Mouse (Mus musculus) kidney, postnatal 36 days (tissue): Measurements from ENCODE around the gene Insr.
"Not testable (repeated sequence)": the region's sequence is repeated elsewhere in the genome, so short reads cannot be mapped to it uniquely, and the experiment has no call there.

ENCODE experiments used
- DNase-seq, 2 experiments: peaks; one replicate each; pipeline ENCODE4 v3.0.0; 2021 to 2022; ENCODE audit warnings: mixed read lengths in 2 of 2

Gene Insr

DNA sequence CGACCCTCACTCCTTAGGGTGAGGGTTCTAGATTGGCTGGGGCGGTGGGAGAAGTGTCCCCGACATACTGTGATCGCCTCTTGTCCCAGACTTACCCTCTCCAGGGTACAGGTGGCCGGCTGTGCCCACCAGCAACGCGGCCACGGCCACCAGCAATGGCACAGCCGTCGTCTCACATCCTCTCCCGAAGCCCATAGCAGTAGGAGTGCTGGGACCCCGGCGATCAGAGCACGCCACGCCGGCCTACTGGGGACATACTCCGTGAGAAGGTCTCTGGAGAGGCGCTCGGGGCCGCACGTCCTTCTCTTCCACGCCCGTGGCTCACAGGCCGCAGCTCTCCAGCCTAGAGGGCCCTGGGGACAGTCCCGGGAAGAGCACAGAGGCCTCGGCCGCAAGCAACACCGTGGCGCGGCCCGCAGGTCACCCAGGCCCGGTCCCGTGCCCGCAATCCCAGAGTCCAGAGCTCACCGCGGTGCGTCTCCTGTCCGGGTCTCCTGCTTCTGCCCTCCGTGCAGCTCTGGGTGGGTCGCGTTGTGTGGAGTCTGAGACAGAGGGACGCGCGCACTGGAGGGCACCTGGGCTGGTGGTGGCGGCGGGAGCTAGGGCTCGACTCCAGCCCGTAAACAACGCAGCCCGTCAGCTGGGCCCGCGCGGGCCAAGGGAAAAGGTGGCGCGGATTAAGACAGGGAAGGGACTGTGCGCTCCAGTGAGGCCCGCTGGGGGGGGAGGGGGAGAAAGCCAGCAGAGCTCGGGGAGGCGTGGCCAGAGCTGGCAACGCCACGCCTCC is at the start of gene Insr:
Insr (minus strand) TSS at position 684 of the 787 bp plus-strand sequence.
- DNase-seq: peak; percentile 97 to 99

DNA sequence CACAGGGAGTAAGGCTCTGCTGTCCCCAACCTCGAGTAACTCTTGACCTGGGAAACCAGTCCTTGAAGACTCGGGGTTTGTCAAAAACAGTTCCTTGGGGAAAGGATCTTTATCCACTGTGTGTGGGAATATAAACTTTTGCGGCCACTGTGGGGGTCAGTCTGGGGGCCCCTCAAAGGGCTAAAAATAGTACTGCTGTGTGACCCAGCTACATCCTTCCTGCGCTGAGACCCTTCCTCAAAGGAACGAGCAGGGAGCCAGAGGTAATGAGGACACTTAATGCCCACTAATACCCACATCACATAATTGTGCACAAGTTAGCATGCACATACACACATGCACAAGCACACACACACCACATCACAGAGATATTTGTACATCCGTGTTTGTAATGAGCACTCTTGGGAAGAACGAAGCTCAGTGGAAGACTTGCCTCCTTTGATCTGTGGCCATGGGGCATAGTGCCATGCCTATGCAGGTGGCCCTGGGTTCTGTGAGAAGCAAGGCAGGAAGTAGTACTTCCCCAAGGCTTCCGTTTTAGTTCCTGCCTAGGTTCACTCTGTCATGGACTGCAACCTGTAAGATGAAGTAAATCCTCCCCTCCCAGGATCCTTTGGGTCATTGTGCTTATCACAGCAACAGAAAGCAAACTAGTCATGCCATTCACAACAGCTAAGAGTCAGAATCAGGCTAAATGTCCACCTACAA is 48.3 kb upstream of the Insr start:
- DNase-seq: peak; percentile 34 to 35

DNA sequence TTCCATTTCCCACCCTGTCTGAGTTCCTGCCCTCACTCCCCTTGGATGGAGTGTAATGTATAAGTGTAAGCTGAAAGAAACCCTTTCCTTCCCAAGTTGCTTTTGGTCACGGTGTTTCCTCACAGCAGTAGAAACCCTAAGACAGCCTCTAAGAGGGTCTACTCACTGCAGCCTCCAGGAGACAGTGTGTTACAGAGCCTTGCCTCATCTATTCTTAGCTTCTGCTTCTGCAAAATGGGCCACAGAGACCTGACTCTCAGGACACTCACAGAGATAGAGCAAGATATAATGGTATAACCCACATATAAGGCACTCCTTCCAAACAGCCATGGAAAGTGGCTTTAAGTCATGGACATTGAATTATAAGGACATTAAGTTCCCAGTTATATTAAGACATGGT is 47.6 kb upstream of the Insr start:
- DNase-seq: no peak

DNA sequence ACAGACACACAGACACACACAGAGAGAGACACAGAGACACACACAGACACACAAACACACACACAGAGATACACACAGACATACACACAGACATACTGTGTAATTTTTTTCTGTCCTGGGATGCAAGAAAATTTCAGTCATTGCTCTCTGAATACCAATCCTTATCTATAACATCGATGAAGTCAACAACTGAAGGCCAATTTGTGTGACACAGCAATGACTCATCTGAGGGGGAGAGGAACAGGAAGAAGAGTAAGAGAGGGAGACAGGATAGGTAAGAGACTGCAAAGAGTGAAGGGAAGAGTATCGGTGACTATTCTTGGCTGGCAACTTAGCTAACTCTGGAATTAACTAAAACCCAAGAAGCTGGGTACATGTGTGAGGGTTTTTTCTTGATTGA is 44.8 kb upstream of the Insr start:
- no peak for DNase-seq

DNA sequence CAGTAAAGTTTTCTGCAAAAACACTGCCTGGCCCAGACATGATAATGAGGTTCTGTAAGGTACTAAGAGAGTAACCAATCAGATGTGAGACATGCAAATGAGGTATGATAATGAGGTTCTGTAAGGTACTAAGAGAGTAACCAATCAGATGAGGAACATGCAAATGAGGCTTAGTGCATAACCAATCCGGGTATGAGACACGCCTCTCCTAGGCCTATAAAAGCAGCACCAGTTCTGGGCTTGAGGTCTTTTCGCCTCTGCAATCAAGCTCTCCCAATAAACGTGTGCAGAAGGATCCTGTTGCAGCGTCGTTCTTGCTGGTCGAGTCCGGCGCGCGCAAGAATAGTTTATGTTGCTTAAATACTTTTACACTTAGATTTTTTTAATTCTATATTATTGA is 39.9 kb upstream of the Insr start:
- DNase-seq: not testable (repeated sequence)

DNA sequence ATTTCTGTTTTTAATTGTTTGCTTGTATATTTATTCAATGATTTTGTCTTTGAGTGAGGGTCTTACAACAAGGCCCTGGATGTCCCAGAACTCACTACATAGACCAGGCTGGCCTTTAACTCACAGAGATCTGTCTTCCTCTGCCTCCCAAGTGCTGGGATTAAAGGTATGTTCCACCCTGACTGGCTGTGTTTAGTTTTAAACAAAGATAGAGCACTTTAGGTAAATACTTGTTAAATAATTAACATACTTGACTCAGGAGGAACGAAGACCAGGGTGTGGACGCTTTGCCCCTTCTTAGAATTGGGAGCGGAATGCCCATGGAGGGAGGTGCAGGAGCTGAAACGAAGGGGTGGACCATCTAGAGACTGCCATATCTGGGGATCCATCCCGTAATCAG is 37.2 kb upstream of the Insr start:
- no peak for DNase-seq

DNA sequence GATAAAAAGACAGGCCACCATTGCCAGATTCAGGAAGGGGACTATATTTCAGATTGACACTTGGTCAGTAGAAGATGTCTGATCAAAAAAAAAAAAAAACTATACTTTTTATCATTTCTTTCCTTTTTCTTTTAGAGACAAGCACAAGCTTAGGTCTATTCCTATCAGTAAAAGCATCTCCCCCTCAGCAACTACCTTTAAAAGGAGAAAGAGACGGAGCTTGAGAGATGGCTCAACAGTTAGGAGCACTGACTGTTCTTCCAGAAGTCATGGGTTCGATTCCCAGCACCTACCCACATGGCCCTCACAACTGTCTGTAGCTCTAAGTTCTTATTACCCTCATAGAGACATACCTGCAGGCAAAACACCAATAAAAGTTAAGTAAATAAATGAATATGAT is 34.9 kb upstream of the Insr start:
- no peak for DNase-seq

DNA sequence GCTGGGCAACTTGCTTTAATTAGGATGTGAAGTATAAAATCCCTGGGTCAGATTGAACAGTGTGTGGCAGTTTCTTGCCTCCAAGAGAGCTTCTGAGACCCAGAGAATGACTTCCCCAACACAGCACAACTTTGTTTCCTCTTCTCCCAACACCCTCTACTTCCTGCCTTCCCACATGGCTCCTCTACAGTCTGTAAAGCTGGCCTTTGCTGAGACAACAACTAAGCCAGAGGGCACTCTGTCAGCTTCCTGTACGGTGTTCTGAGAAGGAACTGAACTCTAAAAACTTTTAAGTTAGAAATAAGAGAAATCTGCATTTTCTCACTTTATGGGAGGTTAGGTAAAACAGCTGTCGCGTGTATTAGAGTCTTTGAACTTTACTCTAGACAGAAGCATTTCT is 34.4 kb upstream of the Insr start:
- peak in 1 of 2 experiments; percentile 13 for DNase-seq

DNA sequence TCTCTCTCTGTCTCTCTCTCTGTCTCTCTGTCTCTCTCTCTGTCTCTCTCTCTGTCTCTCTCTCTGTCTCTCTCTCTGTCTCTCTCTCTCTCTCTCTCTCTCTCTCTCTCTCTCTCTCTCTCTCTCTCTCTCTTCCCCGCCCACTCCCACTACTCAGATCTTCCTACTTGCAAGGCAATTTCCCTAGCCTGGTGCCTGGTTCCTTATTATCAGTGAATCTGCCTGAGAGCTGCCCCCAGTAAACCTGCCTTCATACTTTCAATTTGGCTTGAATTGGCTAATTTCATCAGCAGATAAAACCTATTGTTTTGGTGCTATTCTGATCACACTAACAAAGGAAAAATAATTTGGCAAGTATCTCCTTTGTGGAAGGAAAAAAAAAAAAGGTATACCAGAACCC is 34.0 kb upstream of the Insr start:
- not testable (repeated sequence) for DNase-seq

DNA sequence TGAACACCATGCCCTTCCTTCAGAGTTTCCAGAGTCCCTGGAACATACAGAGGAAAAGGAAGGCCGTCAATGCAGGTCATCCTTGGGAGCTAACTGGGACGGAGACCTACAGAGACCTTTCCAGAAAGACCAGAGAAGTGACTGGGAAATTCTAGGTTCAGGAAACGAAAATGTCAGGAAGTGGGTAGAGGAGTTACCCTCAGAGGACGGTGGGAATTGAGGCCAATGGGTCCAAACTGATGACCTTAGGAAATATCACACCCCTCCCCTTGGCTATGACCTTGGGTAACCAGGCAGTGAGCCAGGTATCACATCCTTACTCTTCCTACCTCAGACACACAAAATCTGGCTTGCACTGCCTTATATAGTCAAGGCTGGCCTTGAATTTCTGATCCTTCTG is 32.1 kb upstream of the Insr start:
- DNase-seq: peak in 1 of 2 experiments; percentile 49

DNA sequence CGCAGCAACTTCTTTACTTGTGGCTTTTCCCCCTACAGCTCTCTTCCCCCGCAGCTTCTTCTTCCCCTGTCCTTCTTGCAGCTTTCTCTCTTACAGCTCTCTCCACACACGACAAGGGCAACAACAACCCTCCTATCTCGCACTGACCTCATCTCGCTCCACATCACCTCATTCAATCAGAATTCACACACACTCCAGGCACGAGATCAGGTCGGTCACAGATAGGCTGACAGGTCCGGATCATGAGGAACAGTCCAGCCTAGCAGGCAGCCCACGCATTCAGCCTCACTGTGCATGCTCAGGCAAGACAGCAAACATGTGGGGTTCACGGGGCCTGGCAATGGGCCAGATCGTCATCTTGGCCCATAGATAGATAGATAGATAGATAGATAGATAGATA is 30.2 kb upstream of the Insr start:
- DNase-seq: no peak

DNA sequence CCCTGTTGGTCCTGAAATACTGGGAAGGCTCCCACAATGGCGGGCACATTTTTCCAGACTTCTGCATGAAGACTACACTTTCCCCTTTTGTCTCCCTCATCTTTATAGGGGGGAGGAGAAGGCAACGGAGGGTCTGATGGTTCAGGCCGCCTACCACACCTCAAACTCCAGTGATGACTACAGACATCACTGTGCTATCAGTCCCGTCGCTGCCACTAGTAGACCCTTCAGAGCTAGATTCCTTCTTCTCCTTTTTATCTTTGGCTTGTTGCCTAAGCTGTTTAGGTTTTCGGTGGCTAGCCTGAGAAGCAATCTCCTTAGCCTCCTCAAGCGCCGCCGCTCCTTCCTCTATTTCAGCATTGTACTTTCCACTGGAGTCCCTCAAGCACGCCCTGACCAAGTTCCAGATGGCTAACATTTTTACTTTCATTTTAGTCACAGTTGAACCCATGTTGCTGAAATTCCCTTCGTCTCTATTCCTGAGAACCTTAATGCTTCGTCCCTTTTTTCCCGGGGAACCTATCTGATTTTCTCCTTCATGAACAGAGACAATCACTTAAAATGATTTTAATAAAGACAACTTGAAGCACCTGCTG is 28.9 kb upstream of the Insr start:
- not testable (repeated sequence) for DNase-seq

DNA sequence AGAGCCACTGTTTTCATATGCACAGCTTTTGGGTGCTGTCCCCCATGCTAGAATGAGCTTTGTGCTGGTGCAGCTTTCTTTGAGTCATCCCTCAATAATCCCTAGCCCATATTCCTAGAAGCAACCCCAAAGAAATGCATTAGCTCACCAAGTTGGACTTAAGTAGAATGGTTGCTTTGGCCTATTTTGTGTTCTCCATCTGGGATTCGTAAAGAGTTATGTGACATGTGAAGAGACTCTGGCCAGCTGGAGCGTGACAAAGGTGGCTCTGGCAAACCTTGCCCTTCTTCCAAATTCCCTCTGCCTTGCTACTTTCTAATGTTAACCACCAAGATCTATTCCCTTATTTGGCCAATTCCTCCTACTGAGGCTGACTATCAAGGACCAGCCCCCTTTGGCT is 22.7 kb upstream of the Insr start:
- DNase-seq: no peak

DNA sequence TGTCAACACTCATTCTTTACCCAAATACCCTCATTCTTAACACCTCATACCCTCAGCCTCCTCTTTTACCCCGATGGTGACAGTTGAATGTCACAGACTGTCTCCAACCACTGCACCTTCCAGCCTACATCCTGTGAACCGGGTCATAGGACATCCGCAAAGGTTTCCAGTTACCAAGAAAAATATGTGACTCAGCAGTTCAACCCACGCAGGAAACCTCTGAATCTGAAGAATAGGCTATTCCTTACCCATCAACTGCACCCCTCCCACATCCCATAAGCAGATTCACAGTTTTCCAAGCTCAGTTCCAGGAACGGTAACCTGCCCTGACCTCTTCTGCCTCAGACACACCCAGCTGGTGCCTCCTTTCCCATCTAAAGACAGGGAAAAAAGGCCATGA is 19.9 kb upstream of the Insr start:
- peak in 1 of 2 experiments; percentile 42 for DNase-seq

DNA sequence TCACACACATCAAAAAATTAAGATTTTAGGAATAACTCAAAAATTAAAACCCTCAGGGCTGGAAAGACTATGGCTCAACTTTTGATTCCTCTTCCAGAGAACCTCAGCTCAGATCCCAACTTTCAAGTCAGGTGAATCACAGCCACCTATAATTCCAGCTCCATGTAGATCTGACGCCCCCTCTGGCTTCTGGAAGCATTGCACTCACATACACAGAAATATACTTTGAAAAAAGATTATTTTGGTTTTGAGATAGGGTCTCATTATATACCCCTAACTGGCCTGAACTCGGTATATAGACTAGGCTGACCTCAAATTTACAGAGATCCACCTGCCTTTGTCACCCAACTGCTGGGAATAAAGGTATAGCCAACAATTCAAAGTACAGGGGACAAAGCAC is 6.4 kb upstream of the Insr start:
- DNase-seq: no peak

DNA sequence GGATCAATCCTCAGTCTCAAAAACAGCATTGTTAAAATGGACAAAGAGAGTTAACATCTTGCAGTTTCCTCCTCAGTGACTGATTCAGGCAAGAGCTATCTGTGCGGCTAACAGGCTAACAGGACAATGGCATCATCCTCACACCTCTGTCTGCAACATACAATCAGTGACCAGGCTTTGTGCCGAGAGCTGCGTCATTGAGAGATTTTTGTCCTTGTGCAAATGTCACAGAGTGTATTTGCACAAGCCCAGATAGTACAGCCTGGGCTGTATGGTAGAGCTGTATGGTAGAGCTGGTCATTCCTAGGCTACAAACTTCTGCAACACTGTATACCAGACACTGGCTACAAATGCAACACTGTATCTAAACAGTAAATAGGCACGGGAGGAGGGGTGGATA is 5.2 kb upstream of the Insr start:
- DNase-seq: no peak

DNA sequence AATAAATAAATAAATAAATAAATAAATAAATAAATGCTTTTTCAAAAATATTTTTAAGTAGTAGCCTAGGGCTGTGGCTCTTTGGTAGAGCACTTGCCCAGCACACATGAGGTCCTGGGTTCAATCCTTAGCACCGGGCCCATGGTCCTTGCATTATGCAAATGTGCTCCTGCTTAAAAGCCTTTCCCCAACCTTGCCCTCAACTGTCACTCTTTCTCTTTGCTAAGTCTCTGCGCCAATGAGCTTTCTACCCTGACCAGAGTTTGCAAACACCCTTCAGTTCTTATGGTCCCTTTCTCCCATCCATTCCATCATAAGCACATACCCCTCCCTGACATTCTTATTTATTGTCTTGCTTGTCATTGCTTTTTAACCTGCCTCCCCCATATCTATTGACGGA is 1.9 kb upstream of the Insr start:
- no peak for DNase-seq

DNA sequence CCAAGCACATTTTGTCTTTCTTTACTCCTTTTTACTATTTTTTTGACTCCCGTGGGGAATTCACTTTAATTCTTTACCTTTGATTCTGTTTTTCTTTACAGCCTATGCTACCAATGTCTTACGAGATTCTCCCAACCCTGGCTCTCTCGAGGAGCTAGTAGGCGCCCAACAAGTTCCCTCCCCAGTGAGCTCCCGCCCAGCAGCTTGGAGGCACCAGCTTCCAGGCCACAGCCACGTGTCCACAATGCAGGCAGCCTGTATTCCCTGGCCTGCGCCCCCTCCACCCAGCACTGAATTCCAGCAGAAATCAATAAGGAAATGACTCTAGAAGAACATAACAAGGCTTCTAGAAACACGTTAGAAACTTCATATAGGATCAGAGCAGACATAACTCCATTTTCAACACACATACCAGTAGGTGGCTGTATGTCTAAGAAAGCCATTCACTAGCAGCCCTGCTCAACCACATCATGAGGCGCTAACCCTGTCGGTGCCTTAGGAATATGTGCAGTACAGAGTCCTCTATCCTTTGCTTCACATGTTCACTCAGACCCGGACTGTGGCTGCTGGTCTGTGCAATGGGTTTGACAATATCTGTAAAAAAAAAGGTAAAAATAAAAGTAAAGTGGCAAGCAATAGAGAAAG is 971 bp upstream of the Insr start:
- peak; percentile 31 to 33 for DNase-seq

DNA sequence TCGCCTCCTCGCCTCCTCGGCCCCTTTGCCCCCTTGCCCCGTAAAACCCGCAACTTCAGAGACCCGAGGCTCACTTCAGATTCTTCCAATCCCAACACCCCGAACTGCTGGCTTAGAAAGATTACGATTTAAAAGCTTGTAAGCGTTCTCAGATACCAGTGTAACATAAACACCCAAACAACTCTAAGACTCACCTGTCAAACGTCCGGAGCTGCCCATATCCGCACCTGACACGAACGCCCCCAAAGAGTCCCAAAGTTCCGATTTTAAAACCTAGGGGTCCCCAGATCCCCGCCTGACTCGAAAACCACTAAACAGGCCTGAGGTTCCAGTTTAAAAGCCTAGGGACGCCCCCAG is 282 bp upstream of the Insr start:
- no peak for DNase-seq

DNA sequence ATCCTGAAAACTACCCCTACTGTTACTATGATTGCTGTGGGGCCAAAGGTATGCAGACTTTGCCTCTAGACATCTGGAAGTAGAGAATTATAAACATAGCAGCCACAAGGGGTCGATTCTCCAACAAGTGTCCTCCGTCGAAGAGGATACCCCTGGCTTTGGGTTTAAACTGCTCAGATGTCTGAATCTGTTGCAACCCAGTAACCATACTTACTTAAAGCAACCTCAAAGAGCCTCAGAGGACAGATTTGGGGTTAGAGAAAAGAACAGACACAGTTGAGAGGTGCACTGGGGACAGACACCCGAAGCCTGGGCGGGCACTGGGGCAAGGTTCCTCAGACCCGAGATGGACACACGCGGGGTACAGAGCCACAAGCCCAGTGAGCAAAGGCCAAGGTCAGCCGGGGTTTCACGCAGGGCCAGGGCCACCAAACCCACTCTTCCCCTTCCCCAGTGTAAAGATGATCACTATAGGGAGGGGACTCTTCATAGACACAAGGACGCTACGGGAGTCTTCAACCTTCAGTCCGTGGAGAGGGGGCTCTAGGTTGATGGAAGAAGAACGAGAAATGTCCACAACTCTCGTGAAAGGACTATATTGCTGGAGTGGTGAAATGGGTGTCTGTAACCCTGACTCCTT is 1.1 kb downstream of the Insr start:
- peak; percentile 56 to 63 for DNase-seq

DNA sequence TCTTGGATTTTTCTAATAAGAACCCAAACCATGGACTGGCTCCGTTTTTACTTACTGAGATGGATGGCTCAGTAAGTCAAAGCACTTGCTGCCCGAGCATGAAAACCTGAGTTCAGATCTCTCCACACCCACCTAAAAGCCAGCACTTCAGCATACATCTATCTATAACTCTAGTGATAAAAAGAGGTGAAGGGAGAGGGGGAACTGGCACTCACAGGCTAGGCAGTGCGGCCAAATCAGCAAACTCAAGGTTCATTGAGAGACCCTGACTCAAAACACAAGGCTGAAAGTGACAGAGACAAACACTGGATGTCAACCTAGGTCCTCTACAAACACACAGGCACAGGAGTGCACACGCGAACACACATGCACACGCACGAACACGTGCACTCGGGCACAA is 2.2 kb downstream of the Insr start:
- DNase-seq: no peak

DNA sequence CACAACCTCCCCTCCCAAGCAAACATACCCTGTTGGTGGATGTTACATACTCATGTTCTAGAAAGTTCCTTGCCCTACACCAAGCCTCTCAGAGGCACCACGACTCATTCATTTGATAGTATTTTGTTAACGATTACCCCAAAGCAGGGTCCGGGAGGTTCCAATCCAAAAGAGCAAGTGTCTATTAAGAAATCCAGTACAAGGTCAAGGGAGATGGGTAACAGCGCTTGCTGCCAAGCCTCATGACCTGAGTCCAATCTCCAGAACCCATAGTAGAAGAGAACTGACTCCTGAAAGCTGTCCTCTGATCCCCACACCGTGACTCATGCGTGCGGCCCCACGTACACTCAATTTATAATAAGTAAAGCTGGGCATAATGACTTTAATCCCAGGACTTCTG is 3.4 kb downstream of the Insr start:
- DNase-seq: peak; percentile 70 to 84

DNA sequence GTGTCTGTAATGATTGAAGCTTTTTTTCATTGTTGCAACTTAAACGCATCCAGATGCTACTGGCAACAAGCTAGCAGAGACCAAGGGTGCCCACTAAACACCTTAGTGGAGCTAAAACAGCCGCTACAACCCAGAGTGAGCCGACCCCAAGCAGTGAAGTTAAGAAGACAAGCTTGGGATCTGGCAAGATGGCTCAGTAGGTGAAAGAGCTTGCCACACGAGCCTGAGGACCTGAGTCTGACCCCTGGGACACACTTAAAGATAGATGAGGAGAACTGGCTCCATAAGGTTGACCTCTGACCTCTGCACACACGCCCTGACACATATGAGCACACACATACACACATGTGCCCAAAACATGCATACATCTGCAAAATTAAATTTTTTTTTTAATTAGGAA is 4.2 kb downstream of the Insr start:
- DNase-seq: no peak
